Mouse (Mus musculus): ENCODE measurements at regions not wholly inside any gene's neighbourhood (a gene's known extent, or its start where the extent isn't known, plus 50 kb on each side); places are given as distances from the start of the nearest gene placed in this dataset.

DNA sequence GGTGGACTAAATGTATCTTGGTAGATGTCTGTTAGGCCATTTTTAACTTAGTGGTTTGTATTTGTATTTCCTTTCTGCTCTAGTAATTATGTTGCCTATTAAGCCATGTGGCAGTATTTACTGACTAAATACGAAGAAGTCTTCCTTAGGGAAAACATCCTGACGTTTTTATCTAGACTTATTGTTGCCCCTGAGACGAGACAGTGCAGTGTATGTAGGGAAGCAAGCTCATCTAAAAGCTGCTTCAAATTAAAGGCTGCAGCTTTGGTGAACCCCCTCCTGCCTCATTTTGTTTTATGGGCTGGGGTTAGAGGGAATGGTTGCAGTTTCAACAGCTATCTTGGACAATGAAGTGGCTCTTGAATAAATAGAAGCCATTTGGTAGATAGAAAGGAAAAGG lies 54.6 kb upstream of the C1galt1 start:
- WGBS (ENCODE audit: insufficient replicate concordance) = 42% methylated on average over 3 of the region's 3 CpGs
- no peak for ATAC-seq

DNA sequence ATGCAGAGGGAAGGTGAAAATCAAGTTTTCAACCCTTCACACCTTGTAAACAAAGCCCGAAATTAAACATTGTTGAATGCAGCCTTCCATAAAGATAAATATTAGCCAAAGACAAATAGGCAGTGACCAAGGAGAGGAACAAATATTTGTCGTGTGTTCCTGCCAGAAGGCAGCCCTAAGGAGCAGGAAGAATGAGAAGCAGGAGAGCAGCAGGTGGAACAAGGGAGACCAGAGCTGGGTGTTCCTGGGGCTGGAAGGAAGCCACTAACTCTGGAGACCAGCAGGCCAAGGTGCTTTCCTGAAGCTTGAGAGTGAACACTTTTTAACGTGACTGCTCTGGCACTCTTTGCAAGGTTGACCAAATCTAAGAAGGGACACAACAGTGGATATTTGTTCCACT lies 55.6 kb upstream of the C1galt1 start:
- no peaks in the 10 kb centered on the region for H3K9me3 ChIP-seq (replicated peaks)
- H3K27me3 ChIP-seq (replicated peaks) = no peaks in the 10 kb centered on the region
- H3K4me1 ChIP-seq = peaks cover 4% of the 10 kb centered on the region
- WGBS (ENCODE audit: insufficient replicate concordance) = 54% methylated on average over 3 of the region's 3 CpGs
- no peak overlapping the region for H3K27ac ChIP-seq
- no peaks in the 10 kb centered on the region for H3K36me3 ChIP-seq
- H3K9ac ChIP-seq = no peak overlapping the region
- H3K4me2 ChIP-seq = no peak overlapping the region
- no peak overlapping the region for H3K4me3 ChIP-seq
- no peak for ATAC-seq

More for the DNA sequence above, 54.6 kb upstream of the C1galt1 start:
- Histone ChIP-seq H3K4me3 (no peak overlapping the region), H3K9me3 (replicated peaks) (no peaks in the 10 kb centered on the region), H3K27me3 (replicated peaks) (no peaks in the 10 kb centered on the region), H3K36me3 (no peaks in the 10 kb centered on the region), H3K9ac (no peak overlapping the region), H3K27ac (no peak overlapping the region), H3K4me2 (no peak overlapping the region), H3K4me1 (peaks cover 3% of the 10 kb centered on the region; the same call in 1 of the 2 replicates)

DNA sequence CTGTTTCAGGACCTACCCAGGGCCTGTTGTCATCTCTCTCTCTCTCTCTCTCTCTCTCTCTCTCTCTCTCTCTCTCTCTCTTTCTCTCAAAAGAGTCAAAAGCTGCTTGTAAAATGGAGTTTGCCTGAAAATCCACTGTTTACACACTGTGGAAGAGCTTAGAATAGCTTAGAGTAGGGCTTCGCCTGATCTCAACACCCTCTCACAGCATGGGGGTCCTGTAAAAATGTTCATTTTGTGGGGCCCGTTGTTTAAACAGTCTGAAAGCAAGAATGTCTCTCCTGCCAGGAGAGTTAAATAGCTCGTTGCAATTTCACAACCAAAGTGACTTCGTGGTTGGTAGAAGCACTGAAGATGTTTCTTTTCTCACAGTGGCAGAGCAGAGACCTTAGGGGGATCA lies 59.2 kb upstream of the C1galt1 start:
- no peak for ATAC-seq
- no peaks in the 10 kb centered on the region for H3K9me3 ChIP-seq (replicated peaks)
- peaks cover 25% of the 10 kb centered on the region for H3K4me1 ChIP-seq
- H3K9ac ChIP-seq = no peak overlapping the region
- H3K36me3 ChIP-seq = no peaks in the 10 kb centered on the region
- H3K27me3 ChIP-seq (replicated peaks) = no peaks in the 10 kb centered on the region
- H3K4me3 ChIP-seq = no peak overlapping the region
- 63% methylated on average over 4 of the region's 4 CpGs for WGBS (ENCODE audit: insufficient replicate concordance)
- H3K27ac ChIP-seq = no peak overlapping the region
- no peak overlapping the region for H3K4me2 ChIP-seq

DNA sequence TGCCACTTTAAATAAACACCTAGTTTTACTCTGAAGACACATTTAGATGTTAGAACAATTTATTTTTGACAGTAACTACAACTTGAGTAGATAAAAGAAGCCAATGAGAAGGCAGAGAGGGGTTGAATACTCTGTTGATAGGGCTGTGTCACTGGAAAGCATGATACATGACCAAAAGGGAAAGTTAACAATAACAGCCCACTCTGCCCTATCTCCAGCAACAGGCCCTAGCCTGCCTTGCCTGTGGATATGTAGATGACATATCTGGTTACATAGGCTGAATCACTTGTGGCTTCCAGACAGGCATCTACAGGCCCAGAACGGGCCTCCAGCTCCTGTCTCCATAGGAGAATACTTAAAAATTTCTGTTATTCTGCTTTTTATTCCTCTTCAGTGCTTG lies 61.6 kb upstream of the C1galt1 start:
- H3K36me3 ChIP-seq = no peaks in the 10 kb centered on the region
- no peaks in the 10 kb centered on the region for H3K9me3 ChIP-seq (replicated peaks)
- H3K4me3 ChIP-seq = no peak overlapping the region
- peak; percentile 93 for ATAC-seq
- no peaks in the 10 kb centered on the region for H3K27me3 ChIP-seq (replicated peaks)
- peak overlapping the region; percentile 81 for H3K27ac ChIP-seq
- 16% methylated on average over 1 of the region's 1 CpGs for WGBS (ENCODE audit: insufficient replicate concordance)
- peaks cover 46% of the 10 kb centered on the region for H3K4me1 ChIP-seq
- H3K9ac ChIP-seq = no peak overlapping the region
- H3K4me2 ChIP-seq = peak overlapping the region; percentile 35

DNA sequence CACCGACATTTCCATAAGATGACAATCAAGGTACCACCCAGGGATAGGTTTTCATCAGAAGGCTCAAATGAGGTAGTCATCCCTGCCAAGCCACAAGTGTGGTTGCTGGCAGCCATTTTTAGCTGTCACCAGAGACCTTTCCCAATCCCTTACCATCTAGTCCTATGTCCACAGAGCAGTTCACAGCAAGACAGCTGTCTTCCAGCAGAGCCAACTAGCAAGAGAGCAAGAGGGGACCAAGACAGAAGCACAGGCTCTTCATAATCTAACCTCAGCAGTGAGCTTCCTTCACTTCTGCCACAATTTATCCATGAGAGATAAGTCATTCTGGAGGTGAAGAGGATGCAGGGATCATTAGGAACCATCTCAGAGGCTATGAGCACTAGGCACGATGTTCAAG lies 64.7 kb upstream of the C1galt1 start:
- no peaks in the 10 kb centered on the region for H3K9me3 ChIP-seq (replicated peaks)
- H3K36me3 ChIP-seq = no peaks in the 10 kb centered on the region
- 65% methylated on average over 2 of the region's 2 CpGs for WGBS (ENCODE audit: insufficient replicate concordance)
- H3K4me2 ChIP-seq = no peak overlapping the region
- H3K4me3 ChIP-seq = no peak overlapping the region
- peak overlapping the region; percentile 84 for H3K27ac ChIP-seq
- H3K9ac ChIP-seq = no peak overlapping the region
- H3K27me3 ChIP-seq (replicated peaks) = no peaks in the 10 kb centered on the region
- ATAC-seq = no peak
- peaks cover 46% of the 10 kb centered on the region for H3K4me1 ChIP-seq

DNA sequence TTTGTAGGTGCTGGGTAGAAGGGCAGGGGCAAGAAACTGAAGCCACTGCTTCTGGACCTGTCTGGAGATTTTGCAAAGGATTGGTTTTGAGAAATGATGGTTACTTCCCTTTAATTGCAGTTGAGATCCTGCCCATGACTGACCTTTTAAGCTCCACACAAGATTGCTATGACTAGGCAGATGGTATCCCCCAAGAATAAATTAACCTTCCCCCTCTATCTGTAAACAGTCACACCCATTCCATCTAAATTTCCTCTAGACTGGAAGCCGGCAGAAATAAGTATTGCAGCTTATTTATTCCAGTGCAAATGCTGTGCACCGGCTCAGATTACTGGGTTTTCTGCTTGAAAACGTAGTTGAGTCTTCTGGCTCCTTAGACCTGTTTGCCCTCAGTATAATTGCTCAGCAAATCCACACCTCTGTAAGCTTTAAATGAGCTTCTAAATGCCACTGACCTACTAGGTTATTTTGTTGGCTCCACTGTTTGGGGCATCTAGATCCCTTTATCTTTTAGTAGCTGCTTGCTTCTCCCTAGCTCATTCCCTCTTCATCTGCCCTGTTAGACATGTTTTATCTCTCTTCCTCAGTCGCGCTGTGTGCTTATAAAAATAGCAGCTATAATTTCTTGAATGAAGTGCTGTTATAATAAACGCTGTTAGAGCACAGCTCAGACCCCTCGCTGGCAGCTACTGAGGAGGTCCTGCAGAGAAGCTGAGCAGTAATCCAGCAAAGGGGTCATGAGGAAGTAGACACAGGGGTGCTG lies 65.8 kb upstream of the C1galt1 start:
- no peaks in the 10 kb centered on the region for H3K36me3 ChIP-seq
- peak overlapping the region; percentile 33; the same call in 1 of the 2 replicates for H3K9ac ChIP-seq
- peak overlapping the region; percentile 58 for H3K4me2 ChIP-seq
- no peaks in the 10 kb centered on the region for H3K27me3 ChIP-seq (replicated peaks)
- H3K4me3 ChIP-seq = 0 out of 2 replicates have a peak overlapping the region, but pooled peaks have one; percentile 10
- 25% methylated on average over 7 of the region's 7 CpGs for WGBS (ENCODE audit: insufficient replicate concordance)
- peaks cover 39% of the 10 kb centered on the region for H3K4me1 ChIP-seq
- peak; percentile 84 for ATAC-seq
- peak overlapping the region; percentile 84 for H3K27ac ChIP-seq
- H3K9me3 ChIP-seq (replicated peaks) = no peaks in the 10 kb centered on the region

DNA sequence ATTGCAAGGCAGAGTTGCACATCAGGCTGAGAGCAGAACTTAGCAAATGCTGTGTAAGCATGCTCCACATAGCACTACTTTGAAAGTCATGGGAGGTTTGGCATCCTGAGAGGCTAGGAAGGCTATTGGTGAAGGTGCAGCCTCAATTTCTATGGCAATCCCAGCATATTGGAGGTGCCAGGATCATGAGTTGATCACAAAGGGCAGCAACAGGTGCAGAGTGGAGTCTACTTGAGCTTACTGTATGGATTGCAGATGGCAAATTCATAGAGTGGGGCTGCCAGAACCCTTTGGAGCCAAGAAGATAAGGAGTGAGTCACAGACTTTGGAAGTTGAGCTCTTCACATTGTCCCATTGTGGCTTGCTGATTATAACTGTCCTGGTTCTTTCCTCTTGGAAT lies 75.4 kb upstream of the Asns start:
- H3K4me1 ChIP-seq = no peaks in the 10 kb centered on the region
- H3K27ac ChIP-seq = no peak overlapping the region
- H3K9me3 ChIP-seq (replicated peaks) = no peaks in the 10 kb centered on the region
- no peaks in the 10 kb centered on the region for H3K27me3 ChIP-seq (replicated peaks)
- ATAC-seq = no peak
- no peaks in the 10 kb centered on the region for H3K36me3 ChIP-seq
- no peak overlapping the region for H3K4me2 ChIP-seq
- H3K4me3 ChIP-seq = no peak overlapping the region
- H3K9ac ChIP-seq = no peak overlapping the region

DNA sequence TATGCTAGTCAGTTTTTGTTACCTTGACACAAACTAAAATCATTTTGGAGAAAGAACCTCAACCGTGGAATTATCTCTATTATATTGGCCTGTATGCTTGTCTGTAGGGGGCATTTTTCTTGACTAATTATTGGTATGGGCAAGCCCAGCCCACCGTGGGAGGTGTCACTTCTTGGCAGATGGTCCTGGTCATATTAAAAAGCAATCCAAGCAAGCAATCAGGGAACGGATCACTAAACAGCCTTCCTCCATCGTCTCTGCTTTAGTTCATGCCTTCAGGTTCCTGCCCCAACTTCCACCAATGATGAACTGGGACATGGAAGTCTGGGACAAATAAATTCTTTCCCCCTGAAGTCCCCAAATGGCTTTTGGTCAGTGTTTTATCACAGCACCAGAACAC lies 74.6 kb upstream of the Asns start:
- ATAC-seq = no peak
- WGBS (ENCODE audit: insufficient replicate concordance) = 77% methylated on average over 4 of the region's 4 CpGs
- H3K27ac ChIP-seq = no peak overlapping the region
- no peak overlapping the region for H3K4me2 ChIP-seq
- no peaks in the 10 kb centered on the region for H3K36me3 ChIP-seq
- no peak overlapping the region for H3K4me3 ChIP-seq
- H3K9me3 ChIP-seq (replicated peaks) = no peaks in the 10 kb centered on the region
- H3K9ac ChIP-seq = no peak overlapping the region
- H3K27me3 ChIP-seq (replicated peaks) = no peaks in the 10 kb centered on the region
- peaks cover 5% of the 10 kb centered on the region; the same call in 1 of the 2 replicates for H3K4me1 ChIP-seq

DNA sequence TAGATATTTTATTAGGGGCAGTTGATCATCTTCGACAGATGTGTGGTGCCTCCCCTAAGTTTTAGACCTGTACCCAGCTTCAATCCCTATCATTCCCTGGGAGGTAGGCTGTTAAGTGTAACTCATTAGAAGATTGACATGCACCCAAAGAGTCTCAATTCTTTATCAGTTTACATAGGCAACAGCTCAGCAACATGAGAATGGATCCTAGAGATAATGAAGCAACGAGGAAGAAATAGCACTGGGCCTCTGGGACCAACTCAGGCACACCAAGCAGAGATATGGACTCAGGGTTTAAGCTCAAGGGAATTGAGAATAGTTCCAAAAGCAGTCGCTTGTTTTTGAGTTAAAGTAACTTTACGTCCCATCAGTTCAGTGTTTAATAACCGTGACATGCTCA lies 66.3 kb upstream of the Asns start:
- Histone ChIP-seq H3K4me1 (peaks cover 29% of the 10 kb centered on the region), H3K36me3 (no peaks in the 10 kb centered on the region), H3K27ac (peak overlapping the region; percentile 26; the same call in 1 of the 2 replicates), H3K27me3 (replicated peaks) (no peaks in the 10 kb centered on the region), H3K4me3 (no peak overlapping the region), H3K4me2 (peak overlapping the region; percentile 24), H3K9ac (no peak overlapping the region), H3K9me3 (replicated peaks) (no peaks in the 10 kb centered on the region)
- 41% methylated on average over 5 of the region's 5 CpGs for WGBS (ENCODE audit: insufficient replicate concordance)
- ATAC-seq = peak; percentile 98

DNA sequence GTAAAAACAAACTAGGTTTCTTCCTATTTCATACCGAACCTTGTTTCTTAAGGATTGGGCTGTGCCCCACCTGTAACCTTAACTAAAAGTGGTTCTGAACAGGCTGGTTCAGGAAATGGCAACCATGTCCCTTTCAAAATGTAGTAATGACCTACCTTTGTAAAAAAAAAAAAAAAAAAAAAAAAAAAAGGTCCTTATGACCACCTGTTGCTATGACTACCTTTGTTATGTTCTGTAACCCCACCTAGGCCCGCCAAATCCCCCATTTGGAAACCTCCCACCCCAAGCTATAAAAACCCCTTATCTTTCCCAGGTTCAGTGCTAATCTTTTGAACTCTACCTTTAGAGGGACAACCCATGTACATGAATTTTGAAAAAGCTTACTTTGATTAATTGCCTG lies 60.8 kb upstream of the Asns start:
- Histone ChIP-seq H3K9ac (no peak overlapping the region), H3K9me3 (replicated peaks) (no peaks in the 10 kb centered on the region), H3K27ac (no peak overlapping the region), H3K4me1 (peaks cover 15% of the 10 kb centered on the region), H3K4me2 (no peak overlapping the region), H3K27me3 (replicated peaks) (no peaks in the 10 kb centered on the region), H3K36me3 (no peaks in the 10 kb centered on the region), H3K4me3 (no peak overlapping the region)
- no peak for ATAC-seq
- 71% methylated on average over 2 of the region's 2 CpGs for WGBS (ENCODE audit: insufficient replicate concordance)

DNA sequence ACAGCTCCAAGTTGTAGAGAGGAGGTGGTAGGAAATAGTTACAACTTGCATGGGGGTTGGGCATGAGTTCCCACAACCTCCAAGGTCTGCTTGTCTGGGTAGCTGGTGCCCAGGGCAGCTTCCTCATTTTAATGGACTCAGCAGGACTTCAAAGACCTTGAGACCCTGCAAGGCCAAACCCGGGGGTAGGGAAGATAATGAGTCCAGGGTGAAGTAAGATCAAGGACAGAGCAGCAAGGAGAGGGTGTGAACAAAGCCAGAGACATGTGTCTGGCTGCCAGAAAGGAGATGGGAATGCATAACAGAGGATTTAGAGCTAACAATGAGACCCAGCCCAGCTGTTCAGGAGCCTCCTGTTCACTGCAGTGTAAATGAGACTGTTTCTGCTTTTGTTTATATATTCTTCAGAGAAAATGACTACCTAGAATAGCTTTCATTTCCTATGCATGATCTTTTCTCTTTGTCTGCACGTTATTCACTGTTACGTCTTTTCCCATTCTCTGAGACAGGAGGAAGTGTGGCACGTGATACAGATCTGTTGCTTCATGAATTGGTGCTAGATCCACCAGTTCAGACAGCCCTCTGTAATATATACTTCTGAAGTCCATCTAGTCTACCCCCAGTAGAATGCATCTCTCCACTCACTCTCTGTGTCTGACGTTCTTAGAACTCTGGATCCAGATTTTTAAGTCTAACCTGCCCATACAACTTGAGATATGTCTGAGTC lies 60.0 kb upstream of the Asns start:
- WGBS (ENCODE audit: insufficient replicate concordance) = 24% methylated on average over 5 of the region's 5 CpGs
- H3K36me3 ChIP-seq = no peaks in the 10 kb centered on the region
- peaks cover 18% of the 10 kb centered on the region for H3K4me1 ChIP-seq

DNA sequence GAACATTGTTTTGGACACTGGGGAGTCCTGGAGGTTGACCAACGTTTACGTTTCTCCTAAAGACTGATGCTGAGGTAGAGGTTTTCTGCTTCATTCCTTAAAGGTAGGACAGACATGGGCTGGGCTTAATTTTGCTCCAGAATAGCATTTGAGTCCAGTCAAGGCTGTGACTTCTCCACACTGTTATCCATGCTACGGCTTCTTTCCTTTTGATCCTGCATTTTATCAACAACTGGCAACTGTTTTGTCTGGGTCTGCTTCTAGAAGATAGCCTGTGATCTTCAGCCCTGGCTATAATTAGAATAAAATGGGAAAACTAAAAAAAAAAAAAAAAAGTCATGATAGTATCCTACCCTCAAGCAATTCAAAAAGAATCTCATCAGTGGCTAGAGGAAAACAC lies 55.5 kb upstream of the Asns start:
- H3K4me1 ChIP-seq = peaks cover 24% of the 10 kb centered on the region
- peak; percentile 67; the same call in 1 of the 2 replicates for ATAC-seq

More for the DNA sequence above, 60.0 kb upstream of the Asns start:
- no peak overlapping the region for H3K4me2 ChIP-seq
- no peak overlapping the region for H3K9ac ChIP-seq
- no peak for ATAC-seq
- no peak overlapping the region for H3K4me3 ChIP-seq
- no peaks in the 10 kb centered on the region for H3K9me3 ChIP-seq (replicated peaks)
- H3K27ac ChIP-seq = no peak overlapping the region
- no peaks in the 10 kb centered on the region for H3K27me3 ChIP-seq (replicated peaks)

More for the DNA sequence above, 55.5 kb upstream of the Asns start:
- no peak overlapping the region for H3K27ac ChIP-seq
- 50% methylated on average over 3 of the region's 3 CpGs for WGBS (ENCODE audit: insufficient replicate concordance)
- H3K4me3 ChIP-seq = no peak overlapping the region
- H3K9ac ChIP-seq = peak overlapping the region; percentile 2; the same call in 1 of the 2 replicates
- no peak overlapping the region for H3K4me2 ChIP-seq
- no peaks in the 10 kb centered on the region for H3K36me3 ChIP-seq
- no peaks in the 10 kb centered on the region for H3K9me3 ChIP-seq (replicated peaks)
- no peaks in the 10 kb centered on the region for H3K27me3 ChIP-seq (replicated peaks)

All from liver, embryonic 12.5 days (tissue).